Mouse (Mus musculus) neural tube, embryonic 15.5 days (tissue): ENCODE measurements around the gene Clk1. TPM values are rescaled to one million over a fixed set of nuclear protein-coding genes. Genes with fewer than 3 reads are reported as not detected.

Experiments
- ATAC-seq: fragments of 200-750 bp; cut with Nextera tagmentation; 2 replicates; pipeline ENCODE4 v1.8.0; 2017; ENCODE audit warnings: mild to moderate bottlenecking, moderate TSS enrichment, moderate library complexity; ENCODE audit not compliant: low FRiP score
- H3K27ac ChIP-seq: fragments of 300-500 bp; sonication (generic); replicated peaks from 2 replicates; pipeline ENCODE4 v1.5.1; 2015; ENCODE audit warnings: mild to moderate bottlenecking, inconsistent platforms
- H3K27me3 ChIP-seq: fragments of 300-500 bp; sonication (generic); replicated peaks from 2 replicates; pipeline ENCODE4 v1.6.1; 2015; ENCODE audit warnings: inconsistent platforms
- H3K36me3 ChIP-seq: fragments of 300-500 bp; sonication (generic); 2 replicates; pipeline ENCODE4 v1.6.1; 2015; ENCODE audit warnings: inconsistent platforms
- H3K4me1 ChIP-seq: fragments of 300-500 bp; sonication (generic); 2 replicates; pipeline ENCODE4 v1.6.1; 2015; ENCODE audit warnings: inconsistent platforms
- H3K4me2 ChIP-seq: fragments of 300-500 bp; sonication (generic); 2 replicates; pipeline ENCODE4 v1.6.1; 2015; ENCODE audit warnings: inconsistent platforms, mild to moderate bottlenecking, moderate library complexity
- H3K4me3 ChIP-seq: fragments of 300-500 bp; sonication (generic); replicated peaks from 2 replicates; pipeline ENCODE4 v1.5.1; 2015; ENCODE audit warnings: mild to moderate bottlenecking, inconsistent platforms
- H3K9ac ChIP-seq: fragments of 300-500 bp; sonication (generic); replicated peaks from 2 replicates; pipeline ENCODE4 v1.6.1; 2015; ENCODE audit warnings: mild to moderate bottlenecking, inconsistent platforms
- H3K9me3 ChIP-seq: fragments of 300-500 bp; sonication (generic); replicated peaks from 2 replicates; pipeline ENCODE4 v1.6.1; 2016; ENCODE audit warnings: inconsistent platforms
- WGBS: fragments of 180-500 bp; shearing (Covaris S2); methylation state at CpG from one replicate; pipeline ENCODE4 v1.1.7; 2015; ENCODE audit warnings: mixed read lengths; 5-methylcytosine and 5-hydroxymethylcytosine counted together
- polyA plus RNA-seq: library from polyadenylated mRNA; unstranded; fragments of >200 nt; fragmentation: Nextera tagmentation; extraction: Ambion mirVana; gene quantifications from 2 replicates; pipeline ENCODE4 v1.2.1, GENCODE M21; 2015

Clk1 gene
- polyA plus RNA-seq, 1 experiment from 2014 or later: 157 TPM

GRCm38 (mm10) chr1:58444691-58445090 is 20.8 kb upstream of the Clk1 start:
- Histone ChIP-seq H3K4me3 (peak overlapping the region; percentile 74), H3K27ac (peak overlapping the region; percentile 91), H3K36me3 (peaks cover 24% of the 10 kb centered on the region), H3K9ac (peak overlapping the region; percentile 80), H3K27me3 (no peaks in the 10 kb centered on the region), H3K9me3 (no peaks in the 10 kb centered on the region), H3K4me2 (peak overlapping the region; percentile 75), H3K4me1 (peaks cover 30% of the 10 kb centered on the region)
- no peak for ATAC-seq
- WGBS: 11% methylated on average over 10 of the region's 10 CpGs

GRCm38 (mm10) chr1:58424551-58424950 is 685 bp upstream of the Clk1 start:
- Histone ChIP-seq H3K27ac (no peak overlapping the region), H3K9me3 (no peaks in the 10 kb centered on the region), H3K4me2 (peak overlapping the region; percentile 72; the same call in 1 of the 2 replicates), H3K4me3 (no peak overlapping the region), H3K36me3 (peaks cover 18% of the 10 kb centered on the region), H3K4me1 (peaks cover 26% of the 10 kb centered on the region), H3K9ac (no peak overlapping the region), H3K27me3 (no peaks in the 10 kb centered on the region)
- WGBS: 91% methylated on average over 3 of the region's 3 CpGs
- no peak for ATAC-seq

DNA sequence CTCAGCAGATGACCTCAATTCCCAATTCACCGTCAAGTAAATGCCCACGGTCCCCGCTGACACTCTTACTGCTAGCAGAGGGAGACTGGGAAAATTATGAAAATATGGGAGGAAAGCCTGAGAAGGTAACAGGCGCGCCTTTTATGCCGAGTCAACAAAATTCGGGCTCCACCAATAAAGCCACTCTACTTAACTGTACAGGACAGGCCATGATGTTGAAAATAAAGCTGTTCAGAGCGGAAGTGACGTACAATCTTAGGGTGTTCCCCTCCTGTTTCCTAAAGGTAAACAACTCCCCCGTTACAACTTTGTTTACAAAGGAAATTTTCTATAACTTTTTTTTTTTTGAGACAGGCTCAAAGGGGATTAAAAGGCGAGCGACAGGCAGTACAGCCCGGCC is 987 bp downstream of the Clk1 start:
- Histone ChIP-seq H3K9ac (peak overlapping the region; percentile 100), H3K27ac (peak overlapping the region; percentile 99), H3K36me3 (peaks cover 31% of the 10 kb centered on the region), H3K9me3 (no peaks in the 10 kb centered on the region), H3K4me2 (peak overlapping the region; percentile 72), H3K4me3 (peak overlapping the region; percentile 96), H3K27me3 (no peaks in the 10 kb centered on the region), H3K4me1 (peaks cover 36% of the 10 kb centered on the region)
- WGBS: 9% methylated on average over 13 of the region's 13 CpGs
- peak; percentile 54; the same call in 1 of the 2 replicates for ATAC-seq

DNA sequence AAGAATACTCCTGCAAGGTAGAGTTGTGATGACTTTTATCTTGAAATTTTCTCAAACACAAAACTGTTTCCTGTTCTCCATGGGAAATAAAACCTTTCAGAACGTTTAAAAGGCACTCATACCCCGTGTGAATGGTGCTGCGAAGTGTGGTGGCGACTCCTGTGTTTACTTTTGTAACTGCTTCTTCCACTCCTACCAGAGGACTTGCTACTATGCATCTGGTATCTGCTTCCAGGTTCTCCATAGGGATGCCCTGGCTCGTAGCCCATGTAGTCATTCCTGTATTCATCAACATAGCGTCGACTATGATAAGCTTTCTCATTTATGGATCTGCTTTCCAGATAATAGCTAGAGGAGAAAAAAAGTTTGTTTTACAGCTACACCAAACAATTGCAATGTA is 2.9 kb downstream of the Clk1 start:
- no peak for ATAC-seq
- H3K4me1 ChIP-seq: peaks cover 40% of the 10 kb centered on the region
- H3K27me3 ChIP-seq: no peaks in the 10 kb centered on the region
- H3K27ac ChIP-seq: no peak overlapping the region
- H3K36me3 ChIP-seq: peaks cover 47% of the 10 kb centered on the region
- H3K9me3 ChIP-seq: no peaks in the 10 kb centered on the region
- 61% methylated on average over 7 of the region's 7 CpGs for WGBS
- no peak overlapping the region for H3K4me3 ChIP-seq
- H3K4me2 ChIP-seq: peak overlapping the region; percentile 72
- H3K9ac ChIP-seq: no peak overlapping the region

DNA sequence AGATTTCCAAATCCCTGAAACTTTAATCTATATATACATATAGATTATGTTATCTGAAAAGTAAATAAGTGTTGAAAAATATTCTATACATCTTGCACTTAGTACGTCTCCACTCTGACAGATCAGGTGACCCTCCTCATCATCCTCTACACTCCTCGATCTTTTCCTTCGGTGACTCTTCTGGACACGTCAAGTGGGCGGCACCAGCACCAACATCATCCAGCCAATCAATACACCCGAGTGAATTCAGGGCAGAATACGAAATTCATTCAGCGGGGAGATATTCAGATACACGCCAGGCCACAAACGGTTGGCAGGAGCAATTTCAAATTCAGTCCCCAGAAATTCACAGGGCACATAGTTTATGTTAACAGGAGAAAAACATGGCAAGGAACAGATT is 3.8 kb downstream of the Clk1 start:
- no peak overlapping the region for H3K4me2 ChIP-seq
- H3K9me3 ChIP-seq: no peaks in the 10 kb centered on the region
- 85% methylated on average over 10 of the region's 10 CpGs for WGBS
- no peak for ATAC-seq
- H3K27me3 ChIP-seq: no peaks in the 10 kb centered on the region
- no peak overlapping the region for H3K27ac ChIP-seq
- no peak overlapping the region for H3K4me3 ChIP-seq
- peaks cover 54% of the 10 kb centered on the region for H3K36me3 ChIP-seq
- H3K9ac ChIP-seq: no peak overlapping the region
- peaks cover 40% of the 10 kb centered on the region for H3K4me1 ChIP-seq

GRCm38 (mm10) chr1:58416048-58416447 is 7.8 kb downstream of the Clk1 start:
- Histone ChIP-seq H3K9me3 (no peaks in the 10 kb centered on the region), H3K27me3 (no peaks in the 10 kb centered on the region), H3K4me3 (no peak overlapping the region), H3K9ac (no peak overlapping the region), H3K4me2 (no peak overlapping the region), H3K4me1 (peaks cover 18% of the 10 kb centered on the region), H3K36me3 (peaks cover 82% of the 10 kb centered on the region), H3K27ac (no peak overlapping the region)
- ATAC-seq: no peak
- WGBS: 95% methylated on average over 2 of the region's 2 CpGs

GRCm38 (mm10) chr1:58415442-58415841 is 8.4 kb downstream of the Clk1 start:
- 31% methylated on average over 1 of the region's 1 CpGs for WGBS

GRCm38 (mm10) chr1:58410776-58411175 is 13.1 kb downstream of the Clk1 start:
- WGBS: 89% methylated on average over 7 of the region's 7 CpGs
- no peaks in the 10 kb centered on the region for H3K4me1 ChIP-seq
- no peaks in the 10 kb centered on the region for H3K27me3 ChIP-seq
- H3K27ac ChIP-seq: no peak overlapping the region
- H3K9ac ChIP-seq: no peak overlapping the region
- peaks cover 73% of the 10 kb centered on the region for H3K36me3 ChIP-seq
- H3K4me3 ChIP-seq: no peak overlapping the region
- no peaks in the 10 kb centered on the region for H3K9me3 ChIP-seq
- 0 out of 2 replicates have a peak, but pooled peaks have one; percentile 15 for ATAC-seq
- no peak overlapping the region for H3K4me2 ChIP-seq

More at GRCm38 (mm10) chr1:58415442-58415841, 8.4 kb downstream of the Clk1 start:
- peaks cover 86% of the 10 kb centered on the region for H3K36me3 ChIP-seq
- H3K27me3 ChIP-seq: no peaks in the 10 kb centered on the region
- H3K9me3 ChIP-seq: no peaks in the 10 kb centered on the region
- H3K4me2 ChIP-seq: no peak overlapping the region
- H3K4me3 ChIP-seq: no peak overlapping the region
- peaks cover 15% of the 10 kb centered on the region for H3K4me1 ChIP-seq
- no peak overlapping the region for H3K9ac ChIP-seq
- no peak for ATAC-seq
- H3K27ac ChIP-seq: no peak overlapping the region

DNA sequence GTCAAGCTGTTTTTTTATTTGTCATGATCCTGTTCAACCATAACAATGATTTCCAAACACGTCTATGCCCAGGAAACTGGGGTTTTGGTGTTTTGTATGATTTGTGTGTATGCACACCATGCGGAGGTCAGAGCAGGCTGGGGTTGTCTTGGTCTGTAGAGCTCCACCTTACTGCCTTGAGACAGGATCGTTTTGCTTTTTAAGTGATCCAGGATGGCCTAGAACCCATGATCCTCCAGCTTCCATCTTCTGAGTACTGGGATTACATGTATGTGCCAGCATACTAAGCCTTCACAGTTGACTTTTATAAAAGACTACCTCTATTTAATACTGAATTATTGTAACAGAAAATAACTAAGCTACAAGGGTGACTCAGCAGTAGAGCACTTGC is 13.7 kb downstream of the Clk1 start:
- Histone ChIP-seq H3K4me3 (no peak overlapping the region), H3K9me3 (no peaks in the 10 kb centered on the region), H3K4me2 (no peak overlapping the region), H3K27me3 (no peaks in the 10 kb centered on the region), H3K36me3 (peaks cover 72% of the 10 kb centered on the region), H3K9ac (no peak overlapping the region), H3K4me1 (no peaks in the 10 kb centered on the region), H3K27ac (no peak overlapping the region)
- ATAC-seq: no peak
- WGBS: 84% methylated on average over 3 of the region's 3 CpGs

- no peaks in the 10 kb centered on the region for H3K27me3 ChIP-seq
- WGBS: 85% methylated on average over 5 of the region's 5 CpGs
- H3K4me1 ChIP-seq: no peaks in the 10 kb centered on the region
- no peak overlapping the region for H3K4me2 ChIP-seq
- no peak for ATAC-seq
- H3K4me3 ChIP-seq: no peak overlapping the region
- no peak overlapping the region for H3K9ac ChIP-seq
- no peaks in the 10 kb centered on the region for H3K9me3 ChIP-seq
- H3K36me3 ChIP-seq: peaks cover 69% of the 10 kb centered on the region
- H3K27ac ChIP-seq: no peak overlapping the region
Measured at GRCm38 (mm10) chr1:58409553-58410197, 14.2 kb downstream of the Clk1 start.

DNA sequence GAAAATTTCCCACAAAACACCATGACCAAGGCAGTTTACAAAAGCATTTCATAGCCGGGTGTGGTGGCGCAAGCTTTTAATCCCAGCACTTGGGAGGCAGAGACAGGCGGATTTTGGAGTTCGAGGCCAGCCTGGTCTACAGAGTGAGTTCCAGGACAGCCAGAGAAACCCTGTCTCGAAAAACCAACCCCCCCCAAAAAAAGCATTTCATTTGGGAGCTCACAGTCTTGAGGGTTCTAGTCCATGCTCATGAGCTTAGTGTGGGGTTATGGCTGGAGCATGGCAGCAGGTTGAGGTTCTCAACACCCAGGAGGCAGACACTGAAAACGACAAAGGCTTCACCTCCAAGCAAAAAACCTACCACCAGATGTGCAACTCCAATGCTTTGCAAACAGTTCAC is 15.7 kb downstream of the Clk1 start:
- Histone ChIP-seq H3K36me3 (peaks cover 67% of the 10 kb centered on the region), H3K4me1 (no peaks in the 10 kb centered on the region), H3K4me3 (no peak overlapping the region), H3K4me2 (no peak overlapping the region), H3K9me3 (no peaks in the 10 kb centered on the region), H3K27me3 (no peaks in the 10 kb centered on the region), H3K27ac (no peak overlapping the region), H3K9ac (no peak overlapping the region)
- ATAC-seq: no peak
- 86% methylated on average over 6 of the region's 6 CpGs for WGBS

DNA sequence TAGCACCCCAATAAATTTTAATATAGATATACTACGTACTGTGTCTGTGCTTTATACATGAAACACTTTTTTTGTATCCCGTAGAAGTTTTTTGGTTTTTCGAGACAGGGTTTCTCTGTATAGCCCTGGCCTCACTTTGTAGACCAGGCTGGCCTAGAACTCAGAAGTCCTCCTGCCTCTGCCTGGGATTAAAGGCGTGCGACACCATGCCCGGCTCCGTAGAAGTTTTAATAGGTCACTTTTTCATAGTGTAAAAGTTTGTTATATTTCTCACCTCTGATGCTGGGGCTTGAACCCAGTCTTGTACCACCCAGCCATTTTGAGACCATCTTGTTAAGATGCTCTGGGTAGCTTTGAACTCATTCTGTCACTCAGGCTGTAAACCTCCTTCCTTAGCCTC is 16.5 kb downstream of the Clk1 start:
- H3K4me1 ChIP-seq: no peaks in the 10 kb centered on the region
- no peak overlapping the region for H3K27ac ChIP-seq
- no peak overlapping the region for H3K9ac ChIP-seq
- no peaks in the 10 kb centered on the region for H3K27me3 ChIP-seq
- no peak overlapping the region for H3K4me2 ChIP-seq
- H3K36me3 ChIP-seq: peaks cover 68% of the 10 kb centered on the region
- H3K4me3 ChIP-seq: no peak overlapping the region
- 96% methylated on average over 7 of the region's 7 CpGs for WGBS
- H3K9me3 ChIP-seq: no peaks in the 10 kb centered on the region
- no peak for ATAC-seq
